Mouse (Mus musculus) C2C12 (cell line): ENCODE results near the gene Rpp25. TPM values are rescaled to one million over a fixed set of nuclear protein-coding genes. Genes with fewer than 3 reads are reported as not detected.

Experiments
- H3K27me3 ChIP-seq: one replicate; pipeline ENCODE4 v1.6.1; 2011; ENCODE audit not compliant: control insufficient read depth, insufficient read depth, insufficient read length
- H3K36me3 ChIP-seq: one replicate; pipeline ENCODE4 v1.6.1; 2011; ENCODE audit not compliant: control insufficient read depth, insufficient read depth
- H3K4me3 ChIP-seq: one replicate; pipeline ENCODE4 v1.5.1; 2011; ENCODE audit warnings: mild to moderate bottlenecking, control low read depth; ENCODE audit not compliant: poor library complexity, insufficient read depth, severe bottlenecking
- H3K79me2 ChIP-seq: one replicate; pipeline ENCODE4 v1.6.1; 2011; ENCODE audit not compliant: control insufficient read depth, insufficient read depth
- H3K79me3 ChIP-seq: one replicate; pipeline ENCODE4 v1.6.1; 2011; ENCODE audit warnings: low read depth, control low read depth
- H3ac ChIP-seq: one replicate; pipeline ENCODE3; 2011; ENCODE audit warnings: low read depth; ENCODE audit not compliant: control insufficient read depth, insufficient read length
- CEBPB ChIP-seq: IDR thresholded peaks from one replicate; pipeline ENCODE4 v1.6.1; 2011; ENCODE audit warnings: low read depth, mild to moderate bottlenecking, control low read depth, moderate library complexity
- CTCF ChIP-seq: IDR thresholded peaks from one replicate; pipeline ENCODE4 v1.5.1; 2011; ENCODE audit not compliant: control insufficient read depth, insufficient read depth, insufficient read length
- FOSL1 ChIP-seq: IDR thresholded peaks from one replicate; pipeline ENCODE4 v1.8.0; 2011; ENCODE audit warnings: mild to moderate bottlenecking, low read length; ENCODE audit not compliant: poor library complexity, insufficient read depth, severe bottlenecking
- MAX ChIP-seq: IDR thresholded peaks from one replicate; pipeline ENCODE4 v1.6.1; 2011; ENCODE audit warnings: mild to moderate bottlenecking, control low read depth
- MYOD1 ChIP-seq: IDR thresholded peaks from one replicate; pipeline ENCODE4 v1.6.1; 2011; ENCODE audit warnings: low read depth; ENCODE audit not compliant: control insufficient read depth, insufficient read length
- MYOG ChIP-seq: IDR thresholded peaks from one replicate; pipeline ENCODE4 v1.6.1; 2011; ENCODE audit not compliant: control insufficient read depth, insufficient read length; ENCODE audit errors: extremely low read depth
- USF1 ChIP-seq: IDR thresholded peaks from one replicate; pipeline ENCODE4 v1.6.1; 2011; ENCODE audit warnings: low read depth, mild to moderate bottlenecking, control low read depth, moderate library complexity
- polyA plus RNA-seq: library from polyadenylated mRNA; unstranded; fragments of >200 nt; fragmentation: generic; extraction: Trizol; gene quantifications from one replicate; pipeline ENCODE4 v1.2.1, GENCODE M21; 2012; ENCODE audit warnings: missing spikeins

Gene Rpp25
- polyA plus RNA-seq, 1 experiment, result 0.55 TPM

- Histone ChIP-seq H3K27me3 (peaks cover 4% of the 10 kb centered on the region), H3K4me3 (no peak overlapping the region), H3K36me3 (no peaks in the 10 kb centered on the region), H3K79me3 (no peaks in the 10 kb centered on the region), H3K79me2 (no peaks in the 10 kb centered on the region), H3ac (no peak overlapping the region)
- TF ChIP-seq MYOG (no peak), USF1 (no peak)
Observed at GRCm38 (mm10) chr9:57504891-57505290, 1.1 kb downstream of the Rpp25 start.

DNA sequence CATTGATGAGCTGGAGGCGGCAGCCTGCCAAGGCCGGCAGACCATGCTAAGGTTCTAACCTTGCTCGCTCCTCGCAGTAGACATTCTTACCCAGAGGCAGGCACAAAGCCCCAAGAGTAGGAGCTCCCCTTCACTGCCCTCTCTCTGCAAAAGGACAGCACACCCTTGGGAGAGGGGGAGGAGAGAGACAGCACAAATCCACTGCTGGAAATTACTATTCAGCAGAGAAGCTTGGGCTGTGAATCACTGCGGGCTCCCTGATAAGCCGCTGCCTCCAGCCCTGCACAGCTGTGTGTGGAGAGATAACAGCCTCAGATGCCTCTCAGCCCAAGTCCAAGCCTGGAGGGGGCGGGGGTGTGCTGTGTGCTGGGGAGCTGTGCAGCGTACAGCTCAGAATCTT lies 1.9 kb downstream of the Rpp25 start:
- no peak overlapping the region for H3ac ChIP-seq
- peak; percentile 83 for TF ChIP-seq MYOD1
- no peak for TF ChIP-seq MAX
- TF ChIP-seq CTCF, result no peak
- no peak for TF ChIP-seq USF1
- peaks cover 4% of the 10 kb centered on the region for H3K27me3 ChIP-seq
- H3K79me2 ChIP-seq, result no peaks in the 10 kb centered on the region
- H3K79me3 ChIP-seq, result no peaks in the 10 kb centered on the region
- H3K36me3 ChIP-seq, result no peaks in the 10 kb centered on the region
- H3K4me3 ChIP-seq, result no peak overlapping the region

DNA sequence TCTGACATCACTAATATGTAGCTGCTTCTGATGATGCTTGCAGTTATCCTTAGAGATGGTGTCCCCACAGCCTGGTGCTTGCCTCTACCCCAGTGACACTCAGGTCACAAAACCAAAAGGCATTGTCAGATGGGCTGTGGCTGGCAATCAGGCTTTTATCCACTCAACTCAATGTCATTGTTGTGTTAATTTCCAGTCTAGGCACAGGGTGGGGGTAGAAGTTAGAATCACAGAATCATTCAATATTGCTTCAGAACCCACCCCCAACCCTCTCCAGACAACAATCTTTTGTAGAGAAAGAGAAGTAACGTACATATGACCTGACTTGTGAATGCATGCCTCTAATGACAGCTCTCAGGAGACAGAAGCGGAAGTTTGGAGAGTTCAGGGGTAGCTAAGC lies 6.8 kb downstream of the Rpp25 start:
- no peak for TF ChIP-seq CEBPB
- Histone ChIP-seq H3K27me3 (peaks cover 4% of the 10 kb centered on the region), H3ac (no peak overlapping the region)

DNA sequence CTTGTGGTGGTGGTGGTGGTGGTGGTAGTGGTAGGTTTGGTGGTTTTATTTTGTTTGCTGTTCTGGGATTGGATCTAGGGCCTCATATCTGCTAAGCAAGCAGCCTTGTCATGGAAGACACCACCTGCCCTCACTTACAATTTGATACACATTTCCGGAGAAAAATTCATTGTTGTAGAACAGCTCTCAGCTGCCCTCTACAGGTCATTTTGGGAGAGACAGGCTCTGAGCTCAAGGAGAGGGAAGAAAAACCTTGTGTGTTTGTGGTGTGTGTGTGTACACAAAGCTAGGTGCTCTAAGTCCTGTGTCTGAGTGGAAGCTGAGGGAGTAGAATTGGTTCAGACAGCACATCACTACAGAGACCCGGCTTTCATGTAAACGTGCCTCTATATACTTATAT lies 13.3 kb downstream of the Rpp25 start:
- peaks cover 4% of the 10 kb centered on the region for H3K27me3 ChIP-seq
- H3K36me3 ChIP-seq, result no peaks in the 10 kb centered on the region
- no peak overlapping the region for H3K4me3 ChIP-seq
- H3K79me2 ChIP-seq, result peaks cover 10% of the 10 kb centered on the region
- H3K79me3 ChIP-seq, result peaks cover 7% of the 10 kb centered on the region
- H3ac ChIP-seq, result no peak overlapping the region
- TF ChIP-seq CEBPB (no peak), FOSL1 (no peak), MYOD1 (no peak), CTCF (no peak), USF1 (no peak), MAX (no peak), MYOG (no peak)

More for the DNA sequence above, 6.8 kb downstream of the Rpp25 start:
- no peaks in the 10 kb centered on the region for H3K36me3 ChIP-seq
- no peak overlapping the region for H3K4me3 ChIP-seq
- no peaks in the 10 kb centered on the region for H3K79me2 ChIP-seq
- H3K79me3 ChIP-seq, result no peaks in the 10 kb centered on the region

GRCm38 (mm10) chr9:57520375-57521055 lies 16.7 kb downstream of the Rpp25 start:
- peaks cover 44% of the 10 kb centered on the region for H3K79me2 ChIP-seq
- TF ChIP-seq CTCF (no peak), USF1 (peak; percentile 50), FOSL1 (no peak), CEBPB (no peak), MYOD1 (no peak), MYOG (no peak), MAX (no peak)
- H3K4me3 ChIP-seq, result peak overlapping the region; percentile 64
- no peaks in the 10 kb centered on the region for H3K36me3 ChIP-seq
- H3K79me3 ChIP-seq, result peaks cover 40% of the 10 kb centered on the region
- H3ac ChIP-seq, result no peak overlapping the region
- H3K27me3 ChIP-seq, result no peaks in the 10 kb centered on the region

DNA sequence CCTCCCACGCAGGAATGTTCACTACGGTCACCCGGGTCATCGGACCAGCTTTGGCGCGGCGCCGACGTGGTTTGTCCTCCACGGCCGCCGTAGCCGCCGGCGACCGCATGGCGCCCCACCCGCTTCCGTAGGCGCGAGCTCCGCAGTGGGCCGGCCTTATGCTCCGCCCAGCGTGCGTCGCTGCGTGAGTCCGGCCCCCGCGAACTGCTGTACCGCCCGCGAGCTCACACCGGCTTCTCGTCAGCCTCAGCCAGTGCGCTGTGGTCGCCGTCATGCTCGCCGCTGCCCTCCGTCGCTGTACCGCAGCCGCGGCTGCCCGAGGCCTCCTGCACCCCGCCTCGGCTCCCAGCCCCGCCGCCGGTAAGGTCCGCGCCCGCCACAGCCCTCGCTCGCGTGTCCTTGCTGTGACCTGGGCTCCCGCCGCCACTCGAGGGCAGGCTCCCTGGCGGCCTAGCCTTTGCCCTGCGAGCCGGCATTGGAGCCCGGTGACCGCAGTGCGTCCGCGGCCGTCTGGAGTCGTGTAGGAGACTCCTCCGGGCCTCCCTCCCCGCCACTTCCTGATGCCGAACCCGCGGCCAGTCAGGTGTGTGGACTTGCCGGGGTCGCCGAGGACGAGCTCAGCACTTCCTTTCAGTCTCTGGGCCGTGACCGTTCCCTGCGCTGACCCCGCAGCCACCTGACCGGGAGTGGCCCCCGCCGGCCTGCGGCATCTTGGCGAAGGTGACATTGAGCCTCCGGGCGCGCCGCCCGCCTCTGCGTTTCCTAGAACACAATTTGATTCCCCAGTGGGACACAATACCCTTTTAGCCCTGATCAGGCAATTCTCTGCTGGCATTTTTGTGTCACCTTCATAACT lies 17.5 kb downstream of the Rpp25 start, which contains the start of gene Cox5a:
Gene Cox5a (plus strand): TSS at position 219 of the 856 bp plus-strand sequence.
- H3K79me2 ChIP-seq, result peaks cover 52% of the 10 kb centered on the region
- TF ChIP-seq USF1 (no peak), MAX (peak; percentile 94)
- H3K79me3 ChIP-seq, result peaks cover 48% of the 10 kb centered on the region
- peak within 1 kb of the TSS; percentile 89 for H3ac ChIP-seq
- no peaks in the 10 kb centered on the region for H3K27me3 ChIP-seq
- peak within 1 kb of the TSS; percentile 64 for H3K4me3 ChIP-seq
- H3K36me3 ChIP-seq, result no peaks in the 10 kb centered on the region
